Mouse (Mus musculus): Measurements from ENCODE around the gene Wrap73.
A peak's percentile ranks its signal among the peaks of the same experiment; 100 is the strongest.

Wrap73 gene

DNA sequence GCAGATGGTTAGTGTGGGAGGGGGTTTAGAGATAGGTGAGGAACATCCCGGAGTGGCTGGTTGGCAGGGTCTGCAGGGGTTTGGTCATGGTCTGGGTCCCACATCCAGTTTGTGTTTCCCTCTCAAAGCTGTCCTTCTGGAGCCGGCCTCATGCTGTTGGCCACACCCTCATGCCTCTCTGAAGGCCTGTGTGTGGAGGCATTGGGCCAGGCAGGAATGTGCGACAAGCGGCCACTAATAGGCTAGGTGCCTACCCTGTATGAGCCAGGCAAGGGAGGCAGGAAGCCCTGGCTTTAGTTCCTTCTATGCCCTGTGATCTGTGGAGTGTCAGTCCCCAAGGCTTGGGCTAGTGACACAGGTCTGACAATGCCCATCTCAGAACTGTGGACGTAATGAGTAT lies 42.8 kb downstream of the Wrap73 start:
- no peak for DNase-seq (ENCODE audit: low spot score in 2 of 2)

DNA sequence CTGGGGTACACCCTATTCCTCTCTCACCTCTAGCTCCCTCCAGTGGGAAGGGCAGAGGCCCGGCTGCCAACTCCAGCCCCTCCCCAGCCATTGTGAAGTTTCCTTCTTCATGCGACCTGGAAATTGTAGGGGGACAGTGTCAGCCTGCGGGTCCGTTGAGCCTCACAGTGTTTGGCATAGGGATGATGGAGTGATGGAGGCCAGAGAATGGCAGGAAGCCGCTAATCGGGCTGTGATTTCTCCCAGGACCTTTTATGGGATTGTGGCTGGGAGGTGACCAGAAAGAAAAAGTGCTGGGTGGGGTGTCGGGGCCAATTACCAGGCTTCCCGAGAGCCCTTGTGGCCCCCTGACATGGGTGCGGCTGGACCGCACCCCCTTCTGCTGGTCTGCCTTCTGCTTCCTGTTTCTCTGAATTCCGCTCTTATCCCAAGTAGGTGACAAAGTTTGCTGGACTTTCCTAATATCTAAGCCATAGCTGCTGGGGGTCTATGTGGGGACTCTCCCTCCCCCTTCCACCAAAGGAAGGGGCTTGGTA lies 43.9 kb downstream of the Wrap73 start:
- DNase-seq (ENCODE audit: low spot score in 2 of 2) = no peak

DNA sequence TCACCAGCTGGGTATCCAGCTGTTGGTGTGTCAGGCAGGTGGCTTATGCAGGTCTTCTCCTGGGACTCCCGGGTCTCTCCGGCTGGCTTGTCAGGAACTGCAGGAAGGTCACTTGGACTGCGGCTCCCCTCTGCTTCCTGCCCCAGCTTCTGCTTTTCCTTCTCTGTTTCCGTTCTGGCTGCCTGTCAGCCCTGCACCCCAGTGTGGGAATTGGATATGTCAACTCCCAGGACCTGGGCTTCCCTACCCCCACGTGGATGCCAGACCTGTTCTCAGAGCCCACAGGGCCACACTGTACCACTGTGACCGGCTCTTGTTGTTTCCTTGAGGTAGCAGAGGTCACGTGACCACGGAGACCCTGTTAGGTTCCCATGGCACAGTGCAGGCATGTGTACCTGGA lies 46.8 kb downstream of the Wrap73 start:
- DNase-seq (ENCODE audit: low spot score in 2 of 2) = no peak

DNA sequence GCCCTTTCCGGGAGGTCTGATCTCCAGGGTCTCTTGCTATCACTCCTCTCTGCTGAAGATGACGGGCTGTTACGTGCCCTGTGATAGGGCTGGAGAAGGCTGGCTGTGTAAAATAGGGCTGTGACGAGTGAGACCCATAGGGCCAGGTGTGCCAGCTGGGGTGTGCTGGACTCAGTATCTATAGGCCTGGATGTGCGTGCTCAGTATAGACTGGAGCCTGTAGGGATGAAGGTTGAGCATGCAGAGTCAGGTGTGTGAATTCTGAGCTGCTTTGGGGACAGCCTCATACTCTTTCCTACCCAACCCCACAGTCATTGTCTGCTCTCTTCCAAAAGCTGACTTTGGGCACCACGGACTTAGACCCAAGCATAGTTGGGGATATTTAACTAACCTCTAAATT lies 55.8 kb downstream of the Wrap73 start:
- DNase-seq (ENCODE audit: low spot score in 2 of 2) = no peak

DNA sequence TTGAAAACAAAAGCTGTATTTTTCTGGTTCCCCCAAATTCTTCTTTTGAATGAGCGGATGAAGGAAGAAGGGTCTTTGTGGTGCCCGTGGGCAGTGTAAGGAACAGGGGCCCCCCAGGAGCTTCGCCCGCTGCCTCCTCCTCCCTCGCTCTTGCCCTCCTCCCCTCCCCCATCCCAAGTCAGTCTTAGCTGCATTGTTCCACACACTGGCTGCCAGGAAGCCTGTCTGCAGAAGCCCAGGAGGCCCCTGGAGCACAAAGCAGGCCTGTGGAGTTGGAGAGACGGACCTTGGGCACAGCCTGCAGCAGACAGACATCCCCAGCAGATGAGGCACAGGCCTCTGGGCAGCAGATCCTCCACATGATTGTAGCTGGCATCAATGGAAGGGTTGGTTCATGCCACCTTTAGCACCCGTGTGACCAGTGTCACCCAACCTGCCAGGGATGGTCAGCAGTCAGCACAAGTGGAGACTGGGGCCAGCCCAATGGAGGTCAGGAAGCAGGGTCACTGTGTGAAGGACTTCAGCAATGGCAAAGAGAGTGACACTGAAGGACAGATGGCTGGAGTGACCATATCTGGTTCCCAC lies 56.3 kb downstream of the Wrap73 start:
- DNase-seq (ENCODE audit: low spot score in 2 of 2) = no peak

DNA sequence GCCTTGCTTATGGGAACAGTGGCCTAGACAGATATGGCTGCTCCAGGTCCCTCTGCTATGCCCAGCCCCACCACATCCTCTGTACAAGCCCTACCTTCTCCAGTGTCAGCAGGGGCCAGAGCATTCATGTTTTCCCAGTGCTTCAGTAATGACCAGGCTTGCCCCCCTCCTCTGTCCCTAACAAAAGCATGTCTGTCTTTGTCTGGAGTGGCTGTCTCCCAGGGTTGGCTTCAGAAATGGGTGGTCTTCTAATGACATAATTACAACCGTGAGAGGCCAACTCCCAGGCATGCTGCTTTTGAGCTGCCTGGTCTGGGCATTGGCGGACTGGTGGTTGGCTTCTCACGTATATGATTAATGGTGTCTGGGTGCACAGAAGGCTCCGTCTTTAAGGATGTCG lies 59.3 kb downstream of the Wrap73 start:
- no peak for DNase-seq (ENCODE audit: low spot score in 2 of 2)

DNA sequence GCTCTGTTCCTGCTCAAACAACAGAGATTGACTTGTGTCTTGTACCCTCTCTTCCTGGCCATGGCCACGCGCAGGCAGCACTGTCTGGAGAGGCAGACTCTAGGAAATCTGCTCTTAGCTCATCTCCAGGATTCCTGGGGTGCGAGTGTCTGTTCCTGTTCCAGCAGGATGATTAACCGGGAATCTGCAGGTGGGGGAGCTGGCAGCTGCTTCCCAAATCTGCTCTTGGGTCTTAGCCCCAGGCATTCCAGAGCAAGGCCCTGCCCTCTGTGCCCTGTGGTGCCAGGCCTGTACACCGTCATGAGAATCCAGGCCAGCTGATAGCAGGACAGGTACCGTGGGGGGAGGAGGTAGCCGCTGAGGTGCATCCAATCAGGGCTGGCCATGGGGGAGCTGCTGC lies 62.4 kb downstream of the Wrap73 start:
- no peak for DNase-seq (ENCODE audit: low spot score in 2 of 2)

DNA sequence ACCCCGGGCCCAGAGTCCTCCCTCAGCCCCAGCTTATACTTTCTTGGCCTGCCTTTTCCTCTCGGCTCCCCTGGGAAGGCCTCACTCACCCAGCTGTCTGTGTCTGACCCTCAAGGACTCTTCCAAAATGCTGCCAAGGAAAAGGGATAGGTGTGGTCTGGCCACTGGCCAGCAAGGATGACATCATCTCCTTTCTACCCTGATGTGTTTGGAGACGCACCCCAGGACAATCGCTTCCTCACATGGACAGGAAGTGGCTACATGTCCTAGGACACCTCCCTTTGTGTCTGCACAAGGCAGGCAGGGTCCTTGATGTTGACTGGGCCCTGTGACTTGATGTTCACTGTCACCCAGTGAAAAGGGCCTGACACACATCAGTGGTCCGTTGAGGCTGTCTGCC lies 63.2 kb downstream of the Wrap73 start:
- DNase-seq (ENCODE audit: low spot score in 2 of 2) = no peak

DNA sequence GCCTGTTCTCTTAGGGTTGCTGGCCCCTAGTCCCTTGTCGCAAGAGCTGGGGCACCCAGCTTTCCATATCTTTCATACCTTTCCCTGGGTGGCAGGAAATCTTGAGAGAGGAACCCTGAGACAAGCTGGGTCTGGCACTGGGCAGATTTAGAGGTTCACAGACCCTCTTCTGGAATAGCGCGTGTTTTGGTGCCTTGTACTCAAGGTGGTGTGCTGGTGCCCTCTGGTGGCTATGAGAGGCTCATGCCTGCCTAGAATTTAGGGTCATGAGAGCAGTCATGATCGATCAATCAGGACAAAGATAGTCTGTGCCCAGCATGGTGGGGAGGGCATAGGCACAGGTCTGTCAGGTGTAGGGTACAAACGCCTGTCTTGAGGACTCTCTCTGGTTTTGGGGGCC lies 65.1 kb downstream of the Wrap73 start:
- DNase-seq (ENCODE audit: low spot score in 2 of 2) = peak in 1 of 2 experiments; percentile 39

DNA sequence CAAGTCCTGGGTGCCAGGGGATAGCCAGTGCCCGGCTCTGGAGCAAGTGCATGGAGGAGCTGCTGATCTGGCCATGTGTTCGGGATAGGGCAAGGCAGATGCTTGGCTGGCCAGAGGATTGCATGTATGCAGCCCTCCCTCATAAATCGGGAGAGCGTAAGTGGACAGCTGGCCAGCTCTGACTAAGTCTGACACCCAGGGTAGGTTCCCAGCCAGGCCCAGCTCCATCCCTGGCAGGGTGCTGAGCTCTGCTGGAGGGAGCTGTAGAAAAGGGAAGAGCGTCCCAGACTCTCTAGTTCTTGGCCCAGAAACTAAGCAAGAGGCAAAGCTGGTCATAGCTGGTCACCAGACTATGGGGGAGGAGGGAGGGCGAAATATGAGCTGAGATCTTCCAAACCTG lies 66.9 kb downstream of the Wrap73 start:
- DNase-seq (ENCODE audit: low spot score in 2 of 2) = no peak

DNA sequence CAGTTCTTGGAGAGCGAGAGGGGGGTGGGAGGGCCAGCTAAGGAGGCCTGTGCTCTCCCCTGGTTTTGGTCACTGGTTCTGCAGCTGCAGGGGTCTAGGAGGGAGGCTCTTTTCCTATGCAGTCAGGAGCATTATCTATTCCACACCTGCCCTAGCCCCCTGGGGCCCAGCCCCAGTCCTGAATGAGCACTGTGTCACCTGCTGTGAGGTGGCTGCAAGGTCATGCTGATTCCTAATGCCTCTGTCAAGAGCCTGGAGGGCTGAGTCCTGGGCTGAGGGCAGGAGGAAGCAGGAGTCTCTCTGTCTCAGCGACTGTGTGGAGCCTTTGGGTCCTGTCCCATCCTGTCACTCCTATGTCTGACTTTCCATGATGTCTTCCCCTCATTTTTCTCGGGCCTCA lies 67.7 kb downstream of the Wrap73 start:
- DNase-seq (ENCODE audit: low spot score in 2 of 2) = no peak

DNA sequence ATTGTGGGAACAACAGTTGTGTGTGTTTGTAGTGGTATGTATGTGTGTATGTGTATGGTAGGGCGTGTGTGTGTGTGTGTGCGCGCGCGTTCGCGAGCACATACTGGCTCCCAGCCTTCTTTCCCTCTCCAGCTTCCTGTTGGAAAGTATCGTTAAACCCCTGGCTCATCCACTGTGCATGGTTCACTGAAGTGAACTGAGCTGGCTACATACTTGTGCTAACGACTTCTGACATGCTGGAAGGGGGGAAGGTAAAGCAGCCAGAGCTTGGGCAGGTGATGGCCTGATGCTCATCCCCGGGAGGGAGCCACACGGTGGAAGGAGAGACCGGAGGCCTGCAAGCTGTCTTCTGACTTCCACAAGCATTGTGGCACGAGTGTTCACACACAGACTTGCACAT lies 69.3 kb downstream of the Wrap73 start:
- no peak for DNase-seq (ENCODE audit: low spot score in 2 of 2)

DNA sequence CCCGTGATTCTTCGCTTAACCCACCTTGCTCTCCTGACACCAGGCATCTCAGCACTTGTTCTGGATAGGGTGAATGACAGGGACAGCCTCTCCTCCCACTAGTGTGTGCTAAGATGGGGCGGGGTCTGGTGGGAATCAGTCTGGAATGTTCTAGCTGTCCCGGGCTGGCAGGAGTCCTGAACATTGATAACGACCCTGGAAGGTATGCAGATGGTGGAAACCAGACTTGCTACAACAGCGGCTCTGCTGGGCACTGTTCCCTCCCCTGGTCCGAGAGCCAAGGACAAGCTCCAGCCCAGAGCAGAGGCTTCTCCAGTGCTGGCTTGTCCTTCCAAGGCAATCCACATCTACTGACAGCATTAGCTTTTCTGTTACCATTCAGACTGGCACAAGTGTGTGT lies 71.4 kb downstream of the Wrap73 start:
- DNase-seq (ENCODE audit: low spot score in 2 of 2) = no peak

DNA sequence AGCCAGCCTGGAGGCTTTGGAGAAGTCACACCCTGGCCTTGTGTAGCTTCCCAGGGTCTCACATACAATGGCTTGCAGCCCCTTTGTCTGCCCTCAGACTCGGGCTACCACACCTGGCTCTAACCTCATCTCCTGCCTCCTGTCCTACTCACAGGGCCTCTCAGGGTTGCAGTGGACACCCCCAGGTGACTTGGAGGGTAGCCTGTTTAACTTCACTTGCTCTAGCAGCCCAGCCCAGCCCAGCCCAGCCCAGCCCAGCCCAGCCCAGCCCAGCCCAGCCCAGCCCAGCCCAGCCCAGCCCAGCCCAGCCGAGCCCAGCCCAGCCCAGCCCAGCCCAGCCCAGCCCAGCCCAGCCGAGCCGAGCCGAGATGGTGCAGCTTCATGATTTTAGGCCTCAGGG lies 71.9 kb downstream of the Wrap73 start:
- no peak for DNase-seq (ENCODE audit: low spot score in 2 of 2)
